Mouse (Mus musculus) ovary, postnatal 14 days (tissue): ENCODE measurements at regions not wholly inside any gene's neighbourhood (a gene's known extent, or its start where the extent isn't known, plus 50 kb on each side); places are given as distances from the start of the nearest gene placed in this dataset.
A peak's percentile ranks its signal among the peaks of the same experiment; 100 is the strongest.

Experiments used
- DNase-seq: peaks from one replicate; pipeline ENCODE4 v3.0.0; 2022; ENCODE audit warnings: low spot score

DNA sequence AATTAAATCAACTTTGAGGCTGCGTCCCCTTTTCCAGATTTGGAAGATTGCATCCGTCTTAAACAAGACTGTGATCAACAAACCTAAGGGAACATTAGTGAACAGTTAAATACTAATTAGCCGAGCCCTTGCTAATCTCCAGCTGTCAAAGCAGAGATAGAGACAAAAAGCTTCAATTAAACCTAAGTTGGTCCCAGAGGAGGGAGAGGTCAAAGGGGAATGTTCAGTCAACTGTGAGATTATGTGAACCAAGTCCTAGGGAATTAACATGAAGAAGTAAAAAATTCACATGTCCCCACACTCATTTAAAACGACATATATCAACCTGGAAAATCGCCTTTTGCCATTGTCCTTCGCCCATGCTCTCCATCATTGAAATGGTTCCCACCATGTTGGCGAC lies 59.7 kb upstream of the Tbx20 start:
- DNase-seq, result no peak

GRCm38 (mm10) chr9:24848210-24848609 lies 74.1 kb upstream of the Tbx20 start:
- DNase-seq, result no peak

GRCm38 (mm10) chr9:24859459-24859858 lies 85.4 kb upstream of the Tbx20 start:
- no peak for DNase-seq

- no peak for DNase-seq
Measured at GRCm38 (mm10) chr9:24866390-24867173, 92.5 kb upstream of the Tbx20 start.

DNA sequence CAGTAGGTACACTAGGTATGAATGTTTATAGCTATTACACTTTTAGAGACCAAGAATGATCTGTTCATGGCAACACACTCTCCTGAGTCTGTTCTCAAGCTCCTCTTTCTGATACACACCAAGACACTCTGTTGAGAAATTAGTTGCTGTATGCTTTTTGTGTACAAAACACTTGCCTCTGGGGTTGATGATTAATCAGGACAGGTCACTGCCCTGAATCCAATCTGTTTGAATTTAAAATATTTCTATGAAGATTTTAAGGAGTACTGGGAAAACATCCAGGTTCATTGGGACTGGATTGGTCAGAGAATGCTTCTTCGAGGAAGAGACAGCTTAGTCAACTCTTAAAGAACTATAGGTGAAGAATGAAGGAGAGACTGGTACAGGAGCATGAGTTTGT lies 94.6 kb upstream of the Tbx20 start:
- DNase-seq, result no peak

- no peak for DNase-seq
Measured at GRCm38 (mm10) chr9:24874434-24875143, 100.5 kb upstream of the Tbx20 start.

GRCm38 (mm10) chr9:24878384-24879174 lies 104.5 kb upstream of the Tbx20 start:
- no peak for DNase-seq

DNA sequence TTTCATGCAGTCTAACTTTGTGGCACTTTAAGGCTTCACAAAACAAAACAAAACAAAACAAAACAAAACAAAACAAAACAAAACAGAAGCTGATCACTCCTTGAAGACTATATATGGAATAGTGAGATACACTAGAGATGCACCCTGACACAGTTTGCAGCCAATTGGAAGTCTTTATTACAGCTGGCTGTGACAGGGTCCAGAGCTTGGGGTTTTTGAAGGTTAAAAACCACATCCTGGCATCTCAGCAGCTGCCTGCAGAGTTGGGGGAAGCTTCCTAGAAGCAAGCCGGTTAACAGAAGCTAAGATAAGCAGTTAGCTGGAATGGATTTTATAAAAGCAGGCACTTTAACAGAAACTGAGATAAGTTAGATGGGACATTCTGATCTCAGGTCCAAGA lies 105.6 kb upstream of the Tbx20 start:
- no peak for DNase-seq

GRCm38 (mm10) chr9:24884011-24884410 lies 109.9 kb upstream of the Tbx20 start:
- no peak for DNase-seq

DNA sequence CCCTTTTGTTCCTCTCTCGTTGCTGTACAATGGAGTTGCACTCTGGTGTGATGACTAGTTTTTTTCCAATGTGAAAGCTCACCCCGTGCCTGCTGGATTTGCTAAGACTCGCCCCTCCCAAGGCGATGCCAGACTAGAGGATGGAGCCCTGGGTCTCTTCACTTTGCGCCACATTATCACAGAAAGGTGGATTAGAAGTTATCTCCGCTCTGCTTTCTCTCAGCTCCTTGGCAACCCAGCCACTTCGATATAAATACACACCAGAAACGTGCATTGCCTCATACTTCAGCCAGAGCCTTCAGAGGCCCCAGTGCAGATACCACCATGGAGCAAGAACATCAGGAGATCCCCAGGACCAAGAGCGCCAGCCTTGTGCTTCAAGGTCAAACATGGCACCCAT lies 114.2 kb upstream of the Tbx20 start:
- DNase-seq, result no peak

DNA sequence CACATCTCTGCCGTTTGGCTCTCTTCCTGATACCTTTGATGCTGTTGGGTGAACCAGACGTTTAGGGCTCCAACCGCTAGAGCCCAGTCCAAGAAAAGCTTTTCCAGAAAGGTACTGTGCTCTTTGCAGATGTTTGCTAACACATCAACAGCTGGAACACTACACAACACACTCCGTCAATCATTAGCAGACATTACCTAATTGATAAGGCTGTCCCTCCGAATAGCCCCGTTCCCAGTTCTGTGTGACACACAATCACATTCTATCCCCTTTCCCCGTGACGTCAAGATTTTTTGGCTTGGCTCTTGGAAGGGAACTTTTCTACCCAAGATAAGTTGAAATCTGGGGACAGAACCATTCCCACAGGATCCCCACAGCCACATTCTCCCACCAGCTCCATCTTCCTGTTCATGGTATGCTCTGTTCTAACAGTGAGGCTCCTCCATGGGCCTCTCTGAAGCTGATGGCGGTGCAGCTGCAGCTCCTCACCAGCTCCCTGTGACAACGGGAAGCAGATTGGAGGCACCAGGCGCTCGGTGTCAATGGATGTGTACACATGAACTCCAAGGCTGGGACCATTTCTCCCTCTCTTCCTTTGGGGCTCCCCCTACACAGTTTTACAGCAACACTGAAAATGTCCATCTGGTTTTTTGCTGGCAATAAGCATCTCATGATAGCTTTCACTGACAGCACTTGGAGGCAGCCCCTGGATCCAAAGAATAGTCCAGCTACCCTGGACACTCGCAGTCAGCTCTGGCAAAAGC lies 122.6 kb upstream of the Tbx20 start:
- DNase-seq, result no peak

DNA sequence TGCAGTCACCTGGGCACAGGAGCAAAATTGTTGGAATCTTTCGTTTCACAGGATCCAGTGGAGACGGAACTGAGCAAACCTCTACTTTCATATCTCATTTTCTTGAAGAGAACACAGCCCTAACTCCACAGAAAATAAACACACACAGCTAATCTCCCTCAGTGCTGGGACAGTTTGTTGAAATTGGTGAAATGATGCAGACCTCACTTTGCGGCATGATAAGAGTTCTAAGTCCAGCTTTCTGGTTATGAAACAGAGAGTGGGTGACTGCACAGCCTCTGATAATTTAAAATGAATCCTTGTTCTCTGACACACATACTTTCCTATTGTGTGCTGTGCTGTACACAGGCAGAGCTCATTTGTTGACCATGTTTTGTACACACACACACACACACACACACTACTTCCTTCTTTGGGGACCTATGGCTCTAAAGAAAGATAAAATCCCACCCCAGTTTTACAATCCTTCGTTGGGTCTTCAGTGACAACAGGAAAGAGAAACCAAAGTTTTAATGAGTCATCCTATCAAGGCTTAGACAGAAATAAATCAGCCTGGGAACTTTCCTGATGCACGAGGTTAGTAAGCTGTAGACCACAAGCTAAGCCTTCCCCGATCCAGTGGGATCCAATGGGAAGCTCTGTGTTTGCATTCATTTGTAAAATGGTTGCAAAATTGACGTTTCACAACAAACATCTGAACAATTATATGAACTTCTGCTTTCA lies 125.3 kb upstream of the Tbx20 start:
- DNase-seq, result no peak

DNA sequence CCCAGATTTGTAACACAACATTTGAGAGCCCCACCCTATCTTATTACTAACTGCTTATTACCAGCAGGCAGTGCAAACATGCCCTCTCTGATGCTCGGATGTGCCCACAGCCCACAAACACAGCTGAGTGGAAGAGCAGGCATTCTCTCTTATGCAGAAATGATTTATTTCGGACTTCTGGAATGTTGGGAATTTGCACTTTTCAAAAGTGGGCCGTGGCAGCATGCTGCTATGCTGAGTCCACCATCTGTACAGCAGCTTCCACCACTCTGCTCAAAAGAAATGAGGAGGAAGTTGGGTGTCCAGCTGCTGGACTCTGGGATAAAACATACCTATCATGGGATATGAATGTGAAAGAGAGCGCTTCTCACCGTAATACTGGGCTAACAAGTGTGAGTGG lies 129.6 kb upstream of the Tbx20 start:
- DNase-seq, result no peak

GRCm38 (mm10) chr9:24909086-24909979 lies 135.2 kb upstream of the Tbx20 start:
- no peak for DNase-seq

DNA sequence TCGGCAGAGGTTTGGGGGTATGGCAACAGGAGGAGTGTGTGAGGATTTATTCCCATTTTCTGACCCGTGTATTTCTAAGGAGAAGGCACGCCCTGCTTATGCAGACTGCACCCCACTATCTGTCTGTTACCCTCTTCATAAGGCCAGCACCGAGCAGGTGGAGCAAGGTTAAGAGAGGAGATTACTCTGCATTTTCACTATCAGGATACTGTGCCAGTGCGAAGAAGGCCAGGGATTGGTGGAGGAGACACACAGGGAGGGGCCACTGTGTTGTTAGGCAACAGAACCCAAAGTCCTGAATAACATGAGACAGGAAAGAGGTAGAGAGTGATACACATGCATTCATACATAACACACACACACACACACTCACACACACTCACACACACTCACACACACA lies 136.6 kb upstream of the Tbx20 start:
- DNase-seq, result no peak

DNA sequence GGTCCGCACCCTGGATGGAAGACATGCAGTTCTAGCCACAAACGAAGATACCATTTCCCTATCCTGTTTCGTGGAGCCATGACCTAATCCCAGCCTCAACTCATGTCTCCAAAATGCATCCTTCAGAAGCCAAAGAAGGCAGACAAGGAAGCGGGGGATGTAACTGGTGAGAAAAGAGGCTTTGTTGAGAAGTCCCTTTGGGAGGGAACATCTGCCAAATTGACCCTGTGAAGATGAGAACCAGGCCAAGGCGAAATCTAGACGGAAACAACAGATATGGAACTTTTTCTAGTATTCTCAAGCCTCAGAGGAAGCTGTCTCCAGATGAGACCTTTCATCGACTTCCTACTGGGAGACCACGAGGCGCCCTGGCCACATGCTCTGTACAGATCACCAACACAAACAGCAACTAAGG lies 145.9 kb upstream of the Tbx20 start:
- no peak for DNase-seq

DNA sequence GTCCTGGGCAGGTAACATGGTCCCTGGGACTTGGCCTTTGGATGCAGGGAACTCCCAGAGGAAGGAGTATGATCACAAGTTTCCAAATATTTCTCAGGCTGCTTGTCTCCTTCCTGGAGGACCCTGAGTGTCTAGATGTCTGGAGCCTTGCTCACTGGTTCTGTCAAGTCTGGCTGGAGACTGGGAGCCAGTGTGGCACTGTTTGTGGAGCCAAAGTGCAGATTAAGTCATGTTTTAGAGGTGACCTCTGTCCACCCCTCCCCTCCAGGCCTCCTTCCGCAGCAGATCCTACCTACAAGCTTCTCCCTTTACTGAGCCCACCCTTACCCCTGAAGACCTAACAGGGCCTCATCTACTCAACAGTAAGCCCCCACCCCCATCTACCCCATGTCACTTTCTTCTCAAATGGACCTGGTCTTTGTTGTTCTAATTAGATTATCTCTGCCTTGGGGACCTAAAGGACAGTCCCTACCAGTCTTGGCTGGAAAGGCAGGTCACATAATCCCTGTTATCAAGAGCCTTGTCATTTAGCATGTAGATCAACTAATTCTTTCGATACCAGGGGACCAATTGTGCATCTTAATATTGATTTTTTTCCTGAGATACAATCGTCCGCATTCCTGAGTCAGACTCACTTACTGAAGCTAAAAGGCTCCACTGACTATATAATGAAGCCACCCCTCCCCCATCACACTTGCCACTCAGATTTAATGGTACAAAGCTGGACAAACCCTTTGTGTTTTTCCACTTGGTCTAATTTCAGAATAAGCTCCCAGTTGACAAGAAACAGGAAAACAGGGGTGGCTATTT lies 148.2 kb upstream of the Tbx20 start:
- no peak for DNase-seq

DNA sequence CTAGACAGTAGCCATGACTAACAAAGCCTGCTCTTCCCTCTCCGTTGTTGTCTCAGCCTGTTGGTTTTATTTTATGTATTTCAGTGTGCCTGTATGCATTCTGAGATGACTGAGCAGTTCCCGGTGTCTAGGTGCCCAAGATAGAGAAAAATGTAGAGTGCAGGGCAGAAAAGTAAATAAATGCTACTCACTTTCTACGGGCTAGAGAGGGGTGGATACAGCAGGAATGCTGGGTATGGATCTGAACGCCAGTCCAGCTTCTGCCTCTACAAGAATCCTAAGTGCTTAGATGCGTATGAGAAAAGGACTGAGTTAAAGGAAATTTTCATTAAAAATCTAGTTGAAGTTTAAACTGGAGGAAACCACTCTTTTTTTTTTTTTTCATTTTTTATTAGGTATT lies 149.4 kb upstream of the Tbx20 start:
- DNase-seq, result no peak

DNA sequence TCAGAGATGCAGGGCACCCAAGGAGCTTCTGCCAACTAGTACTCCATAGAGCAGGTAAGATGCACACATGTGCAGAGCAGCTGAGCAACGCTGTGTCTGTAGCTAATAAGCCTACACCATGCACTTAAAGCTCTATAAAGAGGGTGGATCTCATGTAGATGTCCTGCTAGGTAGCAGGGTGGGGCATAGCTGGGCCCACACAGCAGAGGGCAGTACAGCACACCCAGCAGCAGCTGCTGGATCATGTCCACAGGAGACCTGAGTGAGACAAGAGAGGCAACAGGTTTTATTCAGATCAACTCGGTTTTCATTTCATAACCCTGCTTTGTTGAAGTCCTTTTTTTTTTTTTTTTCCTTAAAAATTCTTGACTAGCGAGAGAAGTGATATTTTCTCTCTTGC lies 151.5 kb upstream of the Gm10181 start:
- DNase-seq, result peak; percentile 9

- no peak for DNase-seq
Measured at GRCm38 (mm10) chr9:24942943-24943342, 146.3 kb upstream of the Gm10181 start.
